Mouse (Mus musculus): Measurements from ENCODE around the gene Gadd45gip1. TPM values are rescaled to one million over a fixed set of nuclear protein-coding genes. Genes with fewer than 3 reads are reported as not detected.

The Gadd45gip1 gene
- total and polyA plus RNA-seq, 2 experiments from 2014 or later: 27.5 to 42.9 TPM

DNA sequence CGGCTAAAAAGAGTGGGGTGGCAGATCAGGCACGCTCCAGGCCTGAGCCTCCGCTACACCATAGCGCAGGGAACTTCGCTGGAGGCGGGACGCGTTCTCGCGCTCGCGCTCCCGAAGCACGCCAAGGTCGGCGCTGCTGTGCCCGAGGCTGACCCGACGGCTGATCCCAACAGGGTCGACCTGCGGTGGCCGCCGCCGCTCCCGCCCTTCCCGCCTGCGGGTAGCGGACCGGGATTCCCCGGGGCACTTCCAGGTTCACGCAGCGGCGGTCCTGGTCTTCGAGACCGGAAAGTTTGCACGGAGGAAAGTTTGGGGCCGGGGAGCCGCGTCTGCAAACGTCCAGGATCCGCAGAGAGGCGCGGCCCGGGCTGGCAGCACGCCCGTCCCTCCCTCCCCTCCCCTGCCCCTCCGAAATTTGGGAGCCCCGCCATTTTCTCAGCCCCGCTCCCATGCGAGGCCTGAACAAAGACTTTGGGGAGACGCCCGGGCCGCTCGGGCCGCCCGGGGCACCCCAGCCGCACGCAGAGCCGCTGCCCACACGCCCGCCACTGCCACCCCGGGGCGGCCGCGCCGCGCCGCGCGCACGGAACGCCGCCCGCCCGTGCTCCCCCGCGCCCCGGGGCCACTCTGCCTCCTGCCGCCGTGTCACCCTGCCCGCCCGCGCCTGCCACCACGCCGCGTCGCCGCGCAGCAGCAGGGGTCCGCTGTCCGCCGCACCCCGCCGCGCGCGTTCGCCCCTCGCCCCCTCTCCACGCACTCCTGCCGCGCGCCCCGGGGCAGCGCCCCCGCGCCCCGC is 32.0 kb upstream of the Gadd45gip1 start:
- TF ChIP-seq CTCF (IDR thresholded peaks at IDR 0.05): no peak
- Histone ChIP-seq H3K36me3 (ENCODE audit: insufficient read depth, low read length) (no peaks in the 10 kb centered on the region), H3K27me3 (ENCODE audit: insufficient read depth, low read length) (peaks cover 38% of the 10 kb centered on the region), H3K9ac (replicated peaks; ENCODE audit: low read length, poor library complexity, severe bottlenecking) (peak overlapping the region; percentile 78), H3K9me3 (ENCODE audit: low read length) (no peaks in the 10 kb centered on the region), H3K4me1 (ENCODE audit: insufficient read depth, low read length) (no peaks in the 10 kb centered on the region), H3K27ac (ENCODE audit: low read depth, low read length) (peak overlapping the region; percentile 74), H3K4me2 (ENCODE audit: low read depth, low read length, poor library complexity, severe bottlenecking) (peak overlapping the region; percentile 99), H3K4me3 (ENCODE audit: low read depth, low read length) (peak overlapping the region; percentile 69)
- under 1% methylated on average over 68 of the region's 108 CpGs for WGBS
- no peak for ATAC-seq (ENCODE audit: low FRiP score)
- peak; percentile 54 for DNase-seq (ENCODE audit: low spot score)

DNA sequence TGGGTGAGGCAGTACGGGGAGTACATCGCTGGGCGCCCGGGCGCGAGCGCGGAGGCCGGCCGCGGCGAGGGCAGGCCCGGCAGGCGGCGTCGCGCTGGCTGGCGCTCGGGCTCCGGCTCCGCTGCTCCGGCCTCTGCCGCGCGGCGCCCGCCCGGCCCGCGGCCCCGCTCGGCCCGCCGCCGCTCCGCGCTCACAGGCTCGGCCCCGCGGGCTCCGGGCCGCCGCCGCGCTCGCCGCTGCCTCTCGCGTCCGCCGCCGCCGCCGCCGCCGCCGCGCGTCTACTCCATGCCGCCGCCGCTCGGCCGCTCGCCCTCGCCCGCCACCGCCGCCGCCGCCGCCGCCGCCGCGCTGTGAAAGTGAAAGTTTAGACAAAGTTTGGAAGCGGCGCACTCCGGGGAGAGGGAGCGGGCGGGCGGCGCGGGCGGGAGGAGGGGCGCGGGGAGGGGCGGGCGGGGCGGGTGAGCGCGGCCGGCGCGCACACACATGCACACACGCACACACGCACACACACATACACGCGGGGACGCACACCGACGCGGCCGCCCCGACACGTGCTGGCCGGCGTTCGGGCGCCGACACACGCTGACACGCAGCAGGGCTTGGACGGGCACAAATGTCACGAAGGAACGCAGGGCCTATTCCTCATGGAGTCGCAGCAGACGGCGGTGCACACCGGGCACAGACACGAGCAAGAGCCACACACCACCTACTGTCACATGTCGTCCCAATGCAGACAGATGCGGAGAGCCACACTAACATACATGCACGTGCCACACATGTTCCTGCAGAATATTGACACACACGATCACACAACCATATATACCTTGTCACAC is 31.1 kb upstream of the Gadd45gip1 start, which contains the start of gene Nfix:
Nfix (minus strand) TSS at position 346 of the 833 bp plus-strand sequence.
- peak within 1 kb of the TSS; percentile 74 for H3K27ac ChIP-seq (ENCODE audit: low read depth, low read length)
- peak within 1 kb of the TSS; percentile 99 for H3K4me2 ChIP-seq (ENCODE audit: low read depth, low read length, poor library complexity, severe bottlenecking)
- DNase-seq (ENCODE audit: low spot score) (peak; percentile 51), ATAC-seq (ENCODE audit: low FRiP score) (peak; percentile 47)
- peak within 1 kb of the TSS; percentile 78 for H3K9ac ChIP-seq (replicated peaks; ENCODE audit: low read length, poor library complexity, severe bottlenecking)
- peaks cover 35% of the 10 kb centered on the region for H3K27me3 ChIP-seq (ENCODE audit: insufficient read depth, low read length)
- TF ChIP-seq CTCF (IDR thresholded peaks at IDR 0.05): no peak
- no peaks in the 10 kb centered on the region for H3K9me3 ChIP-seq (ENCODE audit: low read length)
- H3K36me3 ChIP-seq (ENCODE audit: insufficient read depth, low read length): no peaks in the 10 kb centered on the region
- 2% methylated on average over 26 of the region's 125 CpGs for WGBS
- peak within 1 kb of the TSS; percentile 69 for H3K4me3 ChIP-seq (ENCODE audit: low read depth, low read length)
- H3K4me1 ChIP-seq (ENCODE audit: insufficient read depth, low read length): no peaks in the 10 kb centered on the region

DNA sequence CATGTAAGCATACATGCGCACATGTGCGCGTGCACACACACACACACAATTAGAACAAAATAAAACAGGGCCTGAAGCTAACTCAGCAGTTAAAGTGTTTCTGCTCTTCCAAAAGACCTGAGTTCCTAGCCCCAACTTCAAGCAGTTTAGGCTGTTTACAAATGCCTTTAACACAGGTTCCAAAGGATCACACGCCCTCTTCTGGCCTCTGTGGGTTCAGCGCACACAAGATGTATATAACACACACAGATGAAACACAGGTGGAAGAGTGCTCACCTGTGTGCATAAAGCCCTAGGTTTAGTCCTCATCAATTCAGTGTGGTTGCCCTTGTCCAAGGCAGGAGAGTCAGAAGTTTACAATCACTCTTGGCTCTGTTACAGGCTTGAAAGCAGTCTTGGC is 25.3 kb upstream of the Gadd45gip1 start:
- peaks cover 14% of the 10 kb centered on the region; the same call in 1 of the 2 replicates for H3K27me3 ChIP-seq (ENCODE audit: insufficient read depth, low read length)
- WGBS: 96% methylated on average over 5 of the region's 5 CpGs
- ATAC-seq (ENCODE audit: low FRiP score): no peak

DNA sequence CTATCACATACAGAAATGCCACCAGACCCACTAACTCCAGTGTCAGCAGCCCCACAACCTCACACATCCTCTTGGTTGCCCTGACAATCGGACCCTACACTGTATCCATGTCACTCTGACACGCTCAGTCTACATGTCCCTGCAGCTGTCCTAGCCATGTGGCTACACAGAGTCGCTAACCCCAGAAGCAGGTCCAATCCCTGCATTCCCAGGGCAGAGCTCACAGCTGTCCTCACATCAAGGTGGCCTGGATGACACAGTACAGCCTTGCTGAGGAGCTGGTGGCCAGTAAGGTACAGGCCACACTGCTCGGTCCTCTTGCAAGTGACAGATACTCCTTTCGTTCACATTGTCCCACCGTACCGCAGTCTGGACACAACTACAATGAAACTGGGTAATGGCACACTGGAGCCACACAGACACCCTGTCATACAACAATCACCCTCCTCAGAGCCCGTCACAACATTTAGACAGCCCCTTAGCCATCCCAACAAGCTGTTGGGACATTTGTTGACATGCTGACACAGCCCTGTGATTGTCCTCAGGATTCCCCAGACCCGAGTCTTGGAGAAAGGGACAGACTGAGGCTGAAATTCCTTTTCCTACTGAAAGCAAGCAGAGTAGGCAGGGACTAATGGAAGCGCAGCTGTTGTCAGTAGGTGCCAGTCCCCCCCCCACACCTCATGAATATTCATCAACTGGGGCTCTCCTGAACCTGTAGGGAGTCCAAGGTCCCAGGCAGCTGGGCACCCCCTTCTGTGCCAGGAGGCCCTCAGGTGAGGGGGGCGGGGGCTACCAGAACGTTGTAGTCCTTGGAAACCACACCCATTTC is 22.0 kb upstream of the Gadd45gip1 start:
- ATAC-seq (ENCODE audit: low FRiP score) (no peak), DNase-seq (ENCODE audit: low spot score) (no peak)
- H3K27me3 ChIP-seq (ENCODE audit: insufficient read depth, low read length): 0 out of 2 replicates have a peak, but pooled peaks cover 3% of the 10 kb centered on the region
- H3K4me2 ChIP-seq (ENCODE audit: low read depth, low read length, poor library complexity, severe bottlenecking): no peak overlapping the region
- H3K9me3 ChIP-seq (ENCODE audit: low read length): no peaks in the 10 kb centered on the region
- WGBS: 56% methylated on average over 12 of the region's 12 CpGs
- no peak for TF ChIP-seq CTCF (IDR thresholded peaks at IDR 0.05)
- no peaks in the 10 kb centered on the region for H3K36me3 ChIP-seq (ENCODE audit: insufficient read depth, low read length)
- H3K4me1 ChIP-seq (ENCODE audit: insufficient read depth, low read length): no peaks in the 10 kb centered on the region
- H3K4me3 ChIP-seq (ENCODE audit: low read depth, low read length): no peak overlapping the region
- no peak overlapping the region for H3K9ac ChIP-seq (replicated peaks; ENCODE audit: low read length, poor library complexity, severe bottlenecking)
- no peak overlapping the region for H3K27ac ChIP-seq (ENCODE audit: low read depth, low read length)

More for the DNA sequence above, 25.3 kb upstream of the Gadd45gip1 start:
- no peaks in the 10 kb centered on the region for H3K36me3 ChIP-seq (ENCODE audit: insufficient read depth, low read length)
- H3K4me1 ChIP-seq (ENCODE audit: insufficient read depth, low read length): no peaks in the 10 kb centered on the region
- no peak overlapping the region for H3K4me3 ChIP-seq (ENCODE audit: low read depth, low read length)
- TF ChIP-seq CTCF (IDR thresholded peaks at IDR 0.05): no peak; the same call in 1 of the 2 replicates
- DNase-seq (ENCODE audit: low spot score): no peak
- H3K4me2 ChIP-seq (ENCODE audit: low read depth, low read length, poor library complexity, severe bottlenecking): no peak overlapping the region
- H3K9me3 ChIP-seq (ENCODE audit: low read length): no peaks in the 10 kb centered on the region
- H3K9ac ChIP-seq (replicated peaks; ENCODE audit: low read length, poor library complexity, severe bottlenecking): no peak overlapping the region
- H3K27ac ChIP-seq (ENCODE audit: low read depth, low read length): no peak overlapping the region

DNA sequence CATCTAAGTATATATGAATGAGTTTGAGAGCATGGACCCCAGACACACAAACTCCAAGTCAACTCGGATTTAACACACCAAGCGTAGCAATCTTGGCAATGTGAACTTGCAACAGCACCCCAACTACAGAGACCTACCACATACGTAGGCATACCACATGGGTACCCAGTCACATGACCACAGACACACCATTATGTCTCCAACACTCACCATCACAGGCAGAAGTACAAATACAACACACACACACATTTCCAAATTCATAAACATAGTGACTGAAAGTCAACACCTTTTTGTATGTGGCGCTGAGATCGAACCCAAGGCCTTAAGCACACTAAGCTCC is 21.4 kb upstream of the Gadd45gip1 start:
- H3K27ac ChIP-seq (ENCODE audit: low read depth, low read length): no peak overlapping the region
- H3K9me3 ChIP-seq (ENCODE audit: low read length): no peaks in the 10 kb centered on the region
- H3K27me3 ChIP-seq (ENCODE audit: insufficient read depth, low read length): 0 out of 2 replicates have a peak, but pooled peaks cover 3% of the 10 kb centered on the region
- TF ChIP-seq CTCF (IDR thresholded peaks at IDR 0.05): no peak
- H3K9ac ChIP-seq (replicated peaks; ENCODE audit: low read length, poor library complexity, severe bottlenecking): no peak overlapping the region
- no peak overlapping the region for H3K4me3 ChIP-seq (ENCODE audit: low read depth, low read length)
- no peak for DNase-seq (ENCODE audit: low spot score)
- no peak overlapping the region for H3K4me2 ChIP-seq (ENCODE audit: low read depth, low read length, poor library complexity, severe bottlenecking)
- ATAC-seq (ENCODE audit: low FRiP score): no peak
- no peaks in the 10 kb centered on the region for H3K4me1 ChIP-seq (ENCODE audit: insufficient read depth, low read length)
- 73% methylated on average over 5 of the region's 5 CpGs for WGBS
- no peaks in the 10 kb centered on the region for H3K36me3 ChIP-seq (ENCODE audit: insufficient read depth, low read length)

Data from midbrain, postnatal 0 days (tissue).